Mouse (Mus musculus): ENCODE measurements around the gene Echdc3.
A peak's percentile ranks its signal among the peaks of the same experiment; 100 is the strongest.

Gene Echdc3

GRCm38 (mm10) chr2:6165771-6166170, 47.1 kb downstream of the Echdc3 start:
- DNase-seq = no peak

GRCm38 (mm10) chr2:6164606-6165290, 48.1 kb downstream of the Echdc3 start:
- DNase-seq = no peak

GRCm38 (mm10) chr2:6162366-6163040, 50.3 kb downstream of the Echdc3 start:
- DNase-seq = peak; percentile 40

GRCm38 (mm10) chr2:6159735-6160134, 53.1 kb downstream of the Echdc3 start:
- DNase-seq = no peak

GRCm38 (mm10) chr2:6159219-6159618, 53.6 kb downstream of the Echdc3 start:
- no peak for DNase-seq

- DNase-seq = no peak
These were observed 55.2 kb downstream of the Echdc3 start for GRCm38 (mm10) chr2:6157635-6158034.

- DNase-seq = no peak
These were observed 55.6 kb downstream of the Echdc3 start for GRCm38 (mm10) chr2:6157208-6157607.

GRCm38 (mm10) chr2:6149801-6150200, 63.0 kb downstream of the Echdc3 start:
- no peak for DNase-seq

GRCm38 (mm10) chr2:6146901-6147300, 65.9 kb downstream of the Echdc3 start:
- DNase-seq = no peak

- no peak for DNase-seq
These were observed 66.6 kb downstream of the Echdc3 start for GRCm38 (mm10) chr2:6146257-6146656.

GRCm38 (mm10) chr2:6145611-6146010, 67.2 kb downstream of the Echdc3 start:
- DNase-seq = no peak

GRCm38 (mm10) chr2:6142915-6143654, 69.7 kb downstream of the Echdc3 start:
- DNase-seq = peak; percentile 28

GRCm38 (mm10) chr2:6140572-6141161, 72.2 kb downstream of the Echdc3 start:
- DNase-seq = no peak

All from kidney, postnatal 10 days (tissue).